Mouse (Mus musculus): ENCODE measurements at regions not wholly inside any gene's neighbourhood (a gene's known extent, or its start where the extent isn't known, plus 50 kb on each side); places are given as distances from the start of the nearest gene placed in this dataset.

DNA sequence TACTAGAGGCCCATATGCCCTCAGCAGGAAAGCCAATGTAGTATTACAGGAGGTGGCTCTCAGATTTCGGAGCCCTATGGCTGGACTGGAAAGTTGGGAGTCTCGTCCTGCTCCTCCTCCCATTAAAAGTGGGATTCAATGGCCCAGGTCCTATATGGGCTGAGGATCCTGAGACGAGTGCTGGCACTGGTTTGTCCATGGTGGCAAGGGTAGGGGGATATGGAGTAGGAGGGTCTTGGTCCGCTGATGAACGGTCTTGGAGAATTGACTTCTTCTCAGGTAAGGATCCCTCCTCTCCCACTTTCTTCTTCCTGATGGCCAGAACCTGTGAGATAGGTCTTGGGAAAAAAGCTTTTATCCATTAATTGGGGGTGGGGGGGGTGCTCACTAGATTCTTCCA lies 522.2 kb upstream of the Slc5a7 start:
- DNase-seq (ENCODE audit: low spot score), result no peak
- Histone ChIP-seq H3K36me3 (replicated peaks; ENCODE audit: control insufficient read depth, insufficient read depth) (no peaks in the 10 kb centered on the region), H3K4me2 (replicated peaks) (no peak overlapping the region), H3K4me1 (replicated peaks; ENCODE audit: control insufficient read depth, insufficient read depth, low read length) (no peaks in the 10 kb centered on the region), H3K4me3 (replicated peaks; ENCODE audit: low read length) (no peak overlapping the region), H3K9ac (no peak overlapping the region), H3K27ac (no peak overlapping the region), H3K27me3 (ENCODE audit: control insufficient read depth, insufficient read depth, low read length) (no peaks in the 10 kb centered on the region), H3K9me3 (ENCODE audit: control insufficient read depth, low read length) (no peaks in the 10 kb centered on the region)
- ATAC-seq (ENCODE audit: low FRiP score), result no peak
- 87% methylated on average over 5 of the region's 5 CpGs for WGBS

GRCm38 (mm10) chr17:54853631-54854030 lies 554.8 kb upstream of the Slc5a7 start:
- Histone ChIP-seq H3K9me3 (ENCODE audit: control insufficient read depth, low read length) (no peaks in the 10 kb centered on the region), H3K27ac (no peak overlapping the region), H3K36me3 (replicated peaks; ENCODE audit: control insufficient read depth, insufficient read depth) (no peaks in the 10 kb centered on the region), H3K4me2 (replicated peaks) (no peak overlapping the region), H3K4me3 (replicated peaks; ENCODE audit: low read length) (no peak overlapping the region), H3K27me3 (ENCODE audit: control insufficient read depth, insufficient read depth, low read length) (no peaks in the 10 kb centered on the region), H3K9ac (no peak overlapping the region), H3K4me1 (replicated peaks; ENCODE audit: control insufficient read depth, insufficient read depth, low read length) (no peaks in the 10 kb centered on the region)
- ATAC-seq (ENCODE audit: low FRiP score) (no peak), DNase-seq (ENCODE audit: low spot score) (no peak)
- WGBS, result 86% methylated on average over 1 of the region's 1 CpGs

GRCm38 (mm10) chr17:54896198-54896597 lies 549.0 kb upstream of the St6gal2 start:
- H3K4me1 ChIP-seq (replicated peaks; ENCODE audit: control insufficient read depth, insufficient read depth, low read length), result no peaks in the 10 kb centered on the region; the same call in 1 of the 2 replicates
- WGBS, result 43% methylated on average over 4 of the region's 4 CpGs
- H3K27me3 ChIP-seq (ENCODE audit: control insufficient read depth, insufficient read depth, low read length), result no peaks in the 10 kb centered on the region
- no peak overlapping the region for H3K4me3 ChIP-seq (replicated peaks; ENCODE audit: low read length)
- no peak overlapping the region for H3K4me2 ChIP-seq (replicated peaks)
- H3K9ac ChIP-seq, result no peak overlapping the region
- ATAC-seq (ENCODE audit: low FRiP score) (peak; percentile 69; the same call in 1 of the 2 replicates), DNase-seq (ENCODE audit: low spot score) (no peak)
- H3K36me3 ChIP-seq (replicated peaks; ENCODE audit: control insufficient read depth, insufficient read depth), result no peaks in the 10 kb centered on the region
- no peak overlapping the region for H3K27ac ChIP-seq
- no peaks in the 10 kb centered on the region for H3K9me3 ChIP-seq (ENCODE audit: control insufficient read depth, low read length)

DNA sequence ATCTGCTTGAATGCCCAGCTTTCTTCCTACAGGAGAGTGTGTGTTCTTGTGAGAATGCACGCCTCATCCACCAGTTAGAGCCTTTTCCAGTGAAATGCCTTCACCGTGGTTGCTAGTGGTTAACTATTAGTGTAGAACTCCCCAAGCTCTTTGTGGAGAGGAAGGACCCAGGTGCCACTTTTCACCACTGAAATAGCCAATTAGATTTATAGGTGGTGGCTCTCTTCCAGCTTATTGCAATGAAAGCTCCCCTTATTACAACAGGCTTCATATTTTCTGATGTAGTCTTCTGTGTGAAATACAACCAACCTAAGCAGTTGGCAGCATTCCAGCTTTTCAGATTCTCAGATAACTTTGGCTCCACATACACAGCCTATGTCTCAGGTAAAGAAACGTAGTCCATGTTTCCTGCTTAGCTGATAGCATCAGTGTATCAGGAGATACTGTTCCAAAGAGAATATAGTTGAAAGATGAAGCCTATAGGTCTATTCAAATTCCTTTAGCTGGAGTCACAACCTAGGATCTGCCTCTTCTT lies 515.9 kb upstream of the St6gal2 start:
- H3K27me3 ChIP-seq (ENCODE audit: control insufficient read depth, insufficient read depth, low read length), result no peaks in the 10 kb centered on the region
- H3K36me3 ChIP-seq (replicated peaks; ENCODE audit: control insufficient read depth, insufficient read depth), result no peaks in the 10 kb centered on the region
- ATAC-seq (ENCODE audit: low FRiP score) (no peak), DNase-seq (ENCODE audit: low spot score) (no peak)
- no peak overlapping the region for H3K27ac ChIP-seq
- no peak overlapping the region for H3K4me3 ChIP-seq (replicated peaks; ENCODE audit: low read length)
- H3K4me2 ChIP-seq (replicated peaks), result no peak overlapping the region
- H3K4me1 ChIP-seq (replicated peaks; ENCODE audit: control insufficient read depth, insufficient read depth, low read length), result no peaks in the 10 kb centered on the region
- WGBS, result 75% methylated on average over 3 of the region's 3 CpGs
- H3K9me3 ChIP-seq (ENCODE audit: control insufficient read depth, low read length), result no peaks in the 10 kb centered on the region
- H3K9ac ChIP-seq, result no peak overlapping the region

DNA sequence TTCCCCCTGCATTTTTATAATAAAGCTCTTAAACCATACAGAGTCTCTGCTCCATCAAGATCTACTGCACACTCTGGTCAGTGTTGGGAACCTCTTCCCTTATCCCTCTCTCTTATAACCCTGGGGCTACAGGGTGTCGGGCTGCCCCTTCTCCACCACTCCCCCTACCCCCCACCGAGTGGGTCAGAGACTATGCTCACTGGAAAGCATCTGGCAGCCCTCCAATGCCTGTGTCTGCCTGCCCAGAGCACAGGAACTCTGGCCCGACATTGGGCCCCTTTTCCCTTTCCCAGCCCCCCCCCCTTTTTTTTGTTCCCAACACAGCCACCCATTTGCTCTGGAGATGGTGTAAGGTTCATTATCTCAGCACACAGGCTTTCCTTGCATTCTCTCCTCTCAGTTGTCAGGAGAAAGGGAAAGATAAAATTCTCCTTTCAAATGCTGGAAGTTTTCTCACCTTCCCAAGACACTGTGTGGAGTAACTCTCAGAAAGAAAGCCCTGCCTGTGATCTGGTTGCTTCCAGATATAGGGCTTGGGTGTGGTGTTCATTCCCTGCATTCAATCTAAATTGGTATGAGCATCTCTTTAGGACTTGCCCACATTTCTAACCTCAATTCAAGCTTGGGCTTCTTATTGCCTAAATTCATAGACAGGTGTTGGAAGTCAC lies 501.7 kb upstream of the St6gal2 start:
- ATAC-seq (ENCODE audit: low FRiP score), result no peak
- Histone ChIP-seq H3K9ac (no peak overlapping the region), H3K9me3 (ENCODE audit: control insufficient read depth, low read length) (no peaks in the 10 kb centered on the region), H3K4me3 (replicated peaks; ENCODE audit: low read length) (no peak overlapping the region), H3K4me1 (replicated peaks; ENCODE audit: control insufficient read depth, insufficient read depth, low read length) (no peaks in the 10 kb centered on the region), H3K27me3 (ENCODE audit: control insufficient read depth, insufficient read depth, low read length) (no peaks in the 10 kb centered on the region), H3K27ac (no peak overlapping the region), H3K36me3 (replicated peaks; ENCODE audit: control insufficient read depth, insufficient read depth) (no peaks in the 10 kb centered on the region), H3K4me2 (replicated peaks) (no peak overlapping the region)
- 32% methylated on average over 3 of the region's 3 CpGs for WGBS
- no peak for DNase-seq (ENCODE audit: low spot score)

GRCm38 (mm10) chr17:54944288-54944931 lies 500.8 kb upstream of the St6gal2 start:
- no peaks in the 10 kb centered on the region for H3K4me1 ChIP-seq (replicated peaks; ENCODE audit: control insufficient read depth, insufficient read depth, low read length)
- no peaks in the 10 kb centered on the region for H3K36me3 ChIP-seq (replicated peaks; ENCODE audit: control insufficient read depth, insufficient read depth)
- 76% methylated on average over 6 of the region's 6 CpGs for WGBS
- ATAC-seq (ENCODE audit: low FRiP score) (no peak), DNase-seq (ENCODE audit: low spot score) (no peak)
- no peak overlapping the region for H3K4me3 ChIP-seq (replicated peaks; ENCODE audit: low read length)
- no peaks in the 10 kb centered on the region for H3K27me3 ChIP-seq (ENCODE audit: control insufficient read depth, insufficient read depth, low read length)
- H3K9ac ChIP-seq, result no peak overlapping the region
- H3K4me2 ChIP-seq (replicated peaks), result no peak overlapping the region
- H3K9me3 ChIP-seq (ENCODE audit: control insufficient read depth, low read length), result no peaks in the 10 kb centered on the region
- H3K27ac ChIP-seq, result no peak overlapping the region

Measured in hindbrain, embryonic 14.5 days (tissue).